Mouse (Mus musculus): ENCODE data around the gene Crat. TPM values are rescaled to one million over a fixed set of nuclear protein-coding genes. Genes with fewer than 3 reads are reported as not detected.

The Crat gene
- polyA plus RNA-seq (2015; fragmentation: Nextera tagmentation; extraction: Ambion mirVana): 42.9 and 49.2 TPM in 2 replicates

DNA sequence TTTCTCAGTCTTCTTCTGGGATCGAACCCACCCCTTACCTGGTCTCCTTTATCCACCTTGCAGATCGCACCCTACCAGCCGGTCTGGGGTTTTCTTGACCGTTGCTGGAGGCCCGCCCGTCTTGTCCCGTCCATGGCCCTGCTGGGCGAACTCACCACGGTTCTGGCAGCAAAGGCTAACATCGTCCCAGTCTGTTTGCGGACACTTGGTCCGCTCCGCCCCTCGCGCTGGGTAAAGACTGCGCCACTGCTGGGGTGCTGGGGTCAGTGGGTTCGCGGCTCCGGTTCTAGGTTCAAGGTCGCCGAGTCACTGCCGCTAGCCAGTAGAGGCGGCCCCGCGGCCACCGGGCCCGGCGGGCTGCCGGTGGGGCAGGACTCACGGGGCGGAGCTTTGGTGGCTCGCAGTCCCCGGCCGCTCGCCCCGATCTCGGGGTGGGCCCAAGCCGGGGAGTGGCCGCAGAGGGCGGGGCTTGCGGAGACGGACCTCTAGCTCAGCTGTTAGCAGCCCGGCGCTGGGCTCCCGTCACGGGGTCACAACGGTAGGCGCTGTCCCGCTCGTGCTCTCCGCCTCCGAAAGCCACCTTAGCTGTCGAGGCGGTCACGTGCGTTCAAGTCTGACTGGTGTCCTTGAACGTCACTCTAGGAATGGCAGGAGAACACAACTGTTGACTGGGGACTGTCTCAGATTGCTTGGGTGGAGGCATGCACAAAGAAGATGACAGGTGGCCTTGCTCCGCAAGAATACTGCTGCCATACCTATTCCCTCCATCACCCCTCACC lies at the start of gene Crat:
Gene Crat, minus strand, starts transcription at position 657 of the 779 bp plus-strand sequence.
- peak within 1 kb of the TSS; percentile 99 for H3K27ac ChIP-seq
- WGBS: under 1% methylated on average over 58 of the region's 58 CpGs
- peak within 1 kb of the TSS; percentile 90 for H3K4me3 ChIP-seq (replicated peaks; ENCODE audit: low read depth, low read length)
- H3K9ac ChIP-seq (ENCODE audit: low read depth, low read length): peak within 1 kb of the TSS; percentile 97
- DNase-seq (ENCODE audit: low spot score) (peak; percentile 90), ATAC-seq (replicated peaks; ENCODE audit: low FRiP score, low read depth) (peak; percentile 88)
- H3K4me1 ChIP-seq (replicated peaks; ENCODE audit: insufficient read depth, low read length): peaks cover 25% of the 10 kb centered on the region
- no peaks in the 10 kb centered on the region for H3K27me3 ChIP-seq (ENCODE audit: insufficient read depth, low read length)
- peak within 1 kb of the TSS; percentile 77 for H3K4me2 ChIP-seq (ENCODE audit: low read length)
- TF ChIP-seq CTCF (IDR thresholded peaks at IDR 0.05; ENCODE audit: low read depth): no peak
- no peaks in the 10 kb centered on the region for H3K9me3 ChIP-seq (replicated peaks; ENCODE audit: low read length)
- peaks cover 5% of the 10 kb centered on the region; the same call in 1 of the 2 replicates for H3K36me3 ChIP-seq (ENCODE audit: insufficient read depth, low read length)

DNA sequence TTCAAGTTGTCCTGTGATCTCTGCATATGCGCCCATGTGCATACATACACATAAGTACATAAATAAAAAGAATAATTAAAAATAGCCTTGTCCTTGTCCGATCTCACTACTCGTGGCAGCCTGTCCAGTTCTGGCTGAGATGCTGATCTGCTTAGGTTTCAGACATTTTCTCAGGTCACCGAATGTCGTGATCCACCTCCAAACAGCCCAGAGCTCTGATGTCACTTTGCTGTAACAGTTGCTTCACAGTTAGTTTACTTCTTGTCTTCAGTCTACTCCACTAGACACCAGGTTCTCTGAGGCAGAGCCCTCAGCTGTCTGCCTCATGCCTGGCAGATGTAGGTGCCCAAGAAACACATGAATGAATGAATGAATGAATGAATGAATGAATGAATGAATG lies 48.8 kb upstream of the Crat start:
- H3K9me3 ChIP-seq (replicated peaks; ENCODE audit: low read length): no peaks in the 10 kb centered on the region
- no peaks in the 10 kb centered on the region for H3K27me3 ChIP-seq (ENCODE audit: insufficient read depth, low read length)
- no peak for TF ChIP-seq CTCF (IDR thresholded peaks at IDR 0.05; ENCODE audit: low read depth)
- H3K4me1 ChIP-seq (replicated peaks; ENCODE audit: insufficient read depth, low read length): peaks cover 10% of the 10 kb centered on the region; the same call in 1 of the 2 replicates
- DNase-seq (ENCODE audit: low spot score): no peak
- peak overlapping the region; percentile 86 for H3K27ac ChIP-seq
- WGBS: 40% methylated on average over 5 of the region's 5 CpGs
- no peaks in the 10 kb centered on the region for H3K36me3 ChIP-seq (ENCODE audit: insufficient read depth, low read length)
- H3K9ac ChIP-seq (ENCODE audit: low read depth, low read length): peak overlapping the region; percentile 14; the same call in 1 of the 2 replicates
- H3K4me2 ChIP-seq (ENCODE audit: low read length): peak overlapping the region; percentile 51
- ATAC-seq (replicated peaks; ENCODE audit: low FRiP score, low read depth): no peak
- peak overlapping the region; percentile 24 for H3K4me3 ChIP-seq (replicated peaks; ENCODE audit: low read depth, low read length)

DNA sequence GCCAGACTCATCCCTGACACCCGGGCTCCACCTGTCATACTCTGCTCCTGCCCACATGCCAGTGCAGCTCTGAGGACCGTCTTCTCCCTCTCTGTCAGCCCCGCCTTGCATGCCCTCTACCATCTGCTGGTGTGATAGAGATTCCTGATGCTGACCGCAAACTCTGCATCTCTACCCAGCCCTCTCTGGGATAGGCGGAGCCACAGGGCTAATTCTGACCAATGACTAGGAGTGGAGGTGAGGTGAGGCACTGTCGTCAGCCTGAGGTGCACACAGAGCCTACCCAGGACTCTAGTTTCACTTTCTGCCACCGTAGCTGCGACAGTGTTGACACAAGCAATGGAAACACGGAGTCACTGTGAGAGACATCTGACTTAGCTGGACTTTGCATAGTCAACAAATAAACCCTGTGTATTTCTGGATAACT lies 48.3 kb upstream of the Crat start:
- H3K27ac ChIP-seq: peak overlapping the region; percentile 86
- WGBS: 1% methylated on average over 9 of the region's 9 CpGs
- DNase-seq (ENCODE audit: low spot score) (peak; percentile 89), ATAC-seq (replicated peaks; ENCODE audit: low FRiP score, low read depth) (peak; percentile 90)
- no peaks in the 10 kb centered on the region for H3K9me3 ChIP-seq (replicated peaks; ENCODE audit: low read length)
- H3K27me3 ChIP-seq (ENCODE audit: insufficient read depth, low read length): no peaks in the 10 kb centered on the region
- peak overlapping the region; percentile 51 for H3K4me2 ChIP-seq (ENCODE audit: low read length)
- no peak for TF ChIP-seq CTCF (IDR thresholded peaks at IDR 0.05; ENCODE audit: low read depth)
- H3K36me3 ChIP-seq (ENCODE audit: insufficient read depth, low read length): no peaks in the 10 kb centered on the region
- H3K4me3 ChIP-seq (replicated peaks; ENCODE audit: low read depth, low read length): peak overlapping the region; percentile 24
- peak overlapping the region; percentile 14 for H3K9ac ChIP-seq (ENCODE audit: low read depth, low read length)
- peaks cover 10% of the 10 kb centered on the region; the same call in 1 of the 2 replicates for H3K4me1 ChIP-seq (replicated peaks; ENCODE audit: insufficient read depth, low read length)

DNA sequence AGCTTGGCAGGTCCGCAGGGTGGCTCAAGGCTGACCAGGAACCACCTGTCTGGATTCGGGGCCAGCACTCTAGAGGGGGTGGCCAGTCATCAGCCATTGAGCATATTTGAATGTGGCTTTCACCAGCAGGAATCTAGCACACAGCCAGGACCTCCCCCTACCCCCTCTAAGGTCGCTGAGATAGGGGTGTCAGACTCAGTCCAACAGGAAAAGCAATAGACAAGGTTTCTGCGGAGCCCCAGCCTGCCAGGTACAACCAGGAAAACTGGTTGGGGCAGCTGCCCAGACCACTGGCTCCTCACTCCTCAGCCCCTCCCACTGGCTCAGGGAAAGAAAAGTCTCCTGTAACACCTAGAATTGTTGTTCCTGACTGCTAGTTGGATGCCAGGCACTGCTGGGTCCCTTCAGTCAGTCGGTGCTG lies 47.7 kb upstream of the Crat start:
- WGBS: 10% methylated on average over 5 of the region's 5 CpGs
- peak overlapping the region; percentile 51 for H3K4me2 ChIP-seq (ENCODE audit: low read length)
- no peaks in the 10 kb centered on the region for H3K36me3 ChIP-seq (ENCODE audit: insufficient read depth, low read length)
- H3K27me3 ChIP-seq (ENCODE audit: insufficient read depth, low read length): no peaks in the 10 kb centered on the region
- no peak for DNase-seq (ENCODE audit: low spot score)
- no peaks in the 10 kb centered on the region for H3K9me3 ChIP-seq (replicated peaks; ENCODE audit: low read length)
- peak overlapping the region; percentile 86 for H3K27ac ChIP-seq
- peaks cover 10% of the 10 kb centered on the region; the same call in 1 of the 2 replicates for H3K4me1 ChIP-seq (replicated peaks; ENCODE audit: insufficient read depth, low read length)
- peak; percentile 57 for ATAC-seq (replicated peaks; ENCODE audit: low FRiP score, low read depth)
- H3K4me3 ChIP-seq (replicated peaks; ENCODE audit: low read depth, low read length): 0 out of 2 replicates have a peak overlapping the region, but pooled peaks have one; percentile 24
- TF ChIP-seq CTCF (IDR thresholded peaks at IDR 0.05; ENCODE audit: low read depth): no peak
- peak overlapping the region; percentile 14 for H3K9ac ChIP-seq (ENCODE audit: low read depth, low read length)

DNA sequence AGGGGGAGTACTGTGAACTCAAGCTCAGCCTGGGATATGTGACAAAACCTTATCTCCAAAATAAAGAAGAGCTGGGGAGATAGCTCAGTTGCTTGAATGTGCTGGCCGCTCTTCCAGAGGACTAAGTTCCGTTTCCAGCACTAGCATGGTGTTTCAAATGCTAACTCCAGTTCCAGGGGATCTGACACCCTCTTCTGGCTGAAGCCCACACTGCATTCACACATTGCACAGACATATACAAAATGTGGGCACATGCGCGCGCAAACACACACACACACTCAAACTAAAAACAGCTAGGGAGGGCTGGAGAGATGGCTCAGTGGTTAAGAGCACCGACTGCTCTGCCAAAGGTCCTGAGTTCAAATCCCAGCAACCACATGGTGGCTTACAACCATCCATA lies 43.6 kb upstream of the Crat start:
- Histone ChIP-seq H3K27me3 (ENCODE audit: insufficient read depth, low read length) (no peaks in the 10 kb centered on the region), H3K4me3 (replicated peaks; ENCODE audit: low read depth, low read length) (no peak overlapping the region), H3K4me1 (replicated peaks; ENCODE audit: insufficient read depth, low read length) (peaks cover 7% of the 10 kb centered on the region; the same call in 1 of the 2 replicates), H3K4me2 (ENCODE audit: low read length) (no peak overlapping the region), H3K9me3 (replicated peaks; ENCODE audit: low read length) (no peaks in the 10 kb centered on the region), H3K9ac (ENCODE audit: low read depth, low read length) (no peak overlapping the region), H3K27ac (peak overlapping the region; percentile 70; the same call in 1 of the 2 replicates), H3K36me3 (ENCODE audit: insufficient read depth, low read length) (no peaks in the 10 kb centered on the region)
- DNase-seq (ENCODE audit: low spot score) (no peak), ATAC-seq (replicated peaks; ENCODE audit: low FRiP score, low read depth) (no peak)
- peak; percentile 47; the same call in 1 of the 2 replicates for TF ChIP-seq CTCF (IDR thresholded peaks at IDR 0.05; ENCODE audit: low read depth)
- WGBS: 94% methylated on average over 6 of the region's 6 CpGs

DNA sequence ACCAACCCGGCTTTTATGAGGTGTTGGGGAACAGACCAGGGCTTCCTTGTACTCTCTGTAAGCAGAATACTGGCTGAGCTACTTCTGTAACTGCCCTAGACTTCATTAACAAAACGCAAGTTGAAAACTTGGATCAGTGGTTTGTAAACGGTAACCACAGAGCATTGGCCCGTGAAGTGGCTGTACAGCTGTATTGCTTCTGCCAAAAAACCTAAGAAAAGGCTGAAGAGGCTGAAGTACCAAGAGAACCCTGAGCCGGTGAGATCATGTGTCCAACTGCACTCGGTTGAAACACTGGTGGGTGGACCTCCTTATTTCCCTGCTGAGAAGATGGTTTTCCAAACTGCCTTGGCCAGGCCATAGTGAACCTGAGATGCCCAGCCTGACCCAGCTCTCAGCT lies 42.7 kb upstream of the Crat start:
- no peak overlapping the region for H3K9ac ChIP-seq (ENCODE audit: low read depth, low read length)
- no peak for TF ChIP-seq CTCF (IDR thresholded peaks at IDR 0.05; ENCODE audit: low read depth)
- ATAC-seq (replicated peaks; ENCODE audit: low FRiP score, low read depth) (no peak), DNase-seq (ENCODE audit: low spot score) (no peak)
- H3K4me1 ChIP-seq (replicated peaks; ENCODE audit: insufficient read depth, low read length): peaks cover 2% of the 10 kb centered on the region; the same call in 1 of the 2 replicates
- H3K4me3 ChIP-seq (replicated peaks; ENCODE audit: low read depth, low read length): no peak overlapping the region
- H3K27ac ChIP-seq: peak overlapping the region; percentile 70
- H3K36me3 ChIP-seq (ENCODE audit: insufficient read depth, low read length): no peaks in the 10 kb centered on the region
- H3K27me3 ChIP-seq (ENCODE audit: insufficient read depth, low read length): no peaks in the 10 kb centered on the region
- H3K4me2 ChIP-seq (ENCODE audit: low read length): no peak overlapping the region
- 49% methylated on average over 6 of the region's 6 CpGs for WGBS
- no peaks in the 10 kb centered on the region for H3K9me3 ChIP-seq (replicated peaks; ENCODE audit: low read length)
